Mouse (Mus musculus): ENCODE results near the gene Gm853. TPM values are rescaled to one million over a fixed set of nuclear protein-coding genes. Genes with fewer than 3 reads are reported as not detected.

The Gm853 gene
- polyA plus RNA-seq (2014; fragmentation: Nextera tagmentation; extraction: Ambion mirVana) = not detected in 2 replicates

GRCm38 (mm10) chr4:130222179-130222578 is at the start of gene Gm853:
Gm853 (minus strand) TSS chr4:130222401.
- WGBS = 58% methylated on average over 4 of the region's 4 CpGs
- Histone ChIP-seq H3K9ac (replicated peaks; ENCODE audit: low read length) (no peak within 1 kb of the TSS), H3K36me3 (ENCODE audit: control insufficient read depth, insufficient read depth, low read length) (no peaks in the 10 kb centered on the region), H3K4me3 (replicated peaks; ENCODE audit: low read depth, low read length) (no peak within 1 kb of the TSS), H3K9me3 (ENCODE audit: control insufficient read depth, low read length) (no peaks in the 10 kb centered on the region), H3K4me1 (ENCODE audit: control insufficient read depth, insufficient read depth, low read length) (no peaks in the 10 kb centered on the region), H3K4me2 (ENCODE audit: low read length) (no peak within 1 kb of the TSS), H3K27ac (replicated peaks; ENCODE audit: low read depth, low read length) (no peak within 1 kb of the TSS), H3K27me3 (ENCODE audit: control insufficient read depth, insufficient read depth, low read length) (no peaks in the 10 kb centered on the region)
- ATAC-seq (ENCODE audit: low FRiP score, low TSS enrichment) (no peak), DNase-seq (no peak)

- Histone ChIP-seq H3K27me3 (ENCODE audit: control insufficient read depth, insufficient read depth, low read length) (no peaks in the 10 kb centered on the region), H3K9me3 (ENCODE audit: control insufficient read depth, low read length) (no peaks in the 10 kb centered on the region), H3K36me3 (ENCODE audit: control insufficient read depth, insufficient read depth, low read length) (no peaks in the 10 kb centered on the region), H3K9ac (replicated peaks; ENCODE audit: low read length) (no peak overlapping the region), H3K4me2 (ENCODE audit: low read length) (no peak overlapping the region), H3K4me1 (ENCODE audit: control insufficient read depth, insufficient read depth, low read length) (peaks cover 23% of the 10 kb centered on the region), H3K4me3 (replicated peaks; ENCODE audit: low read depth, low read length) (no peak overlapping the region), H3K27ac (replicated peaks; ENCODE audit: low read depth, low read length) (no peak overlapping the region)
- DNase-seq (no peak), ATAC-seq (ENCODE audit: low FRiP score, low TSS enrichment) (no peak)
- WGBS = 89% methylated on average over 6 of the region's 6 CpGs
Observed at GRCm38 (mm10) chr4:130270611-130271347, 48.6 kb upstream of the Gm853 start.

- H3K4me2 ChIP-seq (ENCODE audit: low read length) = no peak overlapping the region
- H3K4me1 ChIP-seq (ENCODE audit: control insufficient read depth, insufficient read depth, low read length) = peaks cover 20% of the 10 kb centered on the region
- H3K36me3 ChIP-seq (ENCODE audit: control insufficient read depth, insufficient read depth, low read length) = no peaks in the 10 kb centered on the region
- no peaks in the 10 kb centered on the region for H3K9me3 ChIP-seq (ENCODE audit: control insufficient read depth, low read length)
- H3K27me3 ChIP-seq (ENCODE audit: control insufficient read depth, insufficient read depth, low read length) = no peaks in the 10 kb centered on the region
- no peak for ATAC-seq (ENCODE audit: low FRiP score, low TSS enrichment)
- WGBS = 88% methylated on average over 8 of the region's 8 CpGs
- DNase-seq = no peak
- H3K9ac ChIP-seq (replicated peaks; ENCODE audit: low read length) = no peak overlapping the region
- H3K4me3 ChIP-seq (replicated peaks; ENCODE audit: low read depth, low read length) = no peak overlapping the region
- no peak overlapping the region for H3K27ac ChIP-seq (replicated peaks; ENCODE audit: low read depth, low read length)
Observed at GRCm38 (mm10) chr4:130270089-130270488, 47.9 kb upstream of the Gm853 start.

GRCm38 (mm10) chr4:130268736-130269135 is 46.5 kb upstream of the Gm853 start:
- DNase-seq (no peak), ATAC-seq (ENCODE audit: low FRiP score, low TSS enrichment) (no peak)
- H3K4me3 ChIP-seq (replicated peaks; ENCODE audit: low read depth, low read length) = no peak overlapping the region
- no peak overlapping the region for H3K4me2 ChIP-seq (ENCODE audit: low read length)
- WGBS = 88% methylated on average over 10 of the region's 10 CpGs
- no peak overlapping the region for H3K9ac ChIP-seq (replicated peaks; ENCODE audit: low read length)
- H3K36me3 ChIP-seq (ENCODE audit: control insufficient read depth, insufficient read depth, low read length) = no peaks in the 10 kb centered on the region; the same call in 1 of the 2 replicates
- no peak overlapping the region for H3K27ac ChIP-seq (replicated peaks; ENCODE audit: low read depth, low read length)
- H3K9me3 ChIP-seq (ENCODE audit: control insufficient read depth, low read length) = no peaks in the 10 kb centered on the region
- H3K4me1 ChIP-seq (ENCODE audit: control insufficient read depth, insufficient read depth, low read length) = peaks cover 21% of the 10 kb centered on the region
- no peaks in the 10 kb centered on the region for H3K27me3 ChIP-seq (ENCODE audit: control insufficient read depth, insufficient read depth, low read length)

GRCm38 (mm10) chr4:130267069-130267468 is 44.9 kb upstream of the Gm853 start:
- 78% methylated on average over 7 of the region's 7 CpGs for WGBS
- Histone ChIP-seq H3K9ac (replicated peaks; ENCODE audit: low read length) (no peak overlapping the region), H3K9me3 (ENCODE audit: control insufficient read depth, low read length) (no peaks in the 10 kb centered on the region)

GRCm38 (mm10) chr4:130266601-130267000 is 44.4 kb upstream of the Gm853 start:
- ATAC-seq (ENCODE audit: low FRiP score, low TSS enrichment) (no peak), DNase-seq (no peak)
- Histone ChIP-seq H3K4me2 (ENCODE audit: low read length) (no peak overlapping the region), H3K4me3 (replicated peaks; ENCODE audit: low read depth, low read length) (no peak overlapping the region), H3K36me3 (ENCODE audit: control insufficient read depth, insufficient read depth, low read length) (peaks cover 16% of the 10 kb centered on the region), H3K27me3 (ENCODE audit: control insufficient read depth, insufficient read depth, low read length) (no peaks in the 10 kb centered on the region), H3K27ac (replicated peaks; ENCODE audit: low read depth, low read length) (no peak overlapping the region), H3K9me3 (ENCODE audit: control insufficient read depth, low read length) (no peaks in the 10 kb centered on the region), H3K4me1 (ENCODE audit: control insufficient read depth, insufficient read depth, low read length) (peaks cover 8% of the 10 kb centered on the region; the same call in 1 of the 2 replicates), H3K9ac (replicated peaks; ENCODE audit: low read length) (no peak overlapping the region)
- WGBS = 45% methylated on average over 9 of the region's 9 CpGs

More at GRCm38 (mm10) chr4:130267069-130267468, 44.9 kb upstream of the Gm853 start:
- peaks cover 8% of the 10 kb centered on the region; the same call in 1 of the 2 replicates for H3K4me1 ChIP-seq (ENCODE audit: control insufficient read depth, insufficient read depth, low read length)
- H3K4me2 ChIP-seq (ENCODE audit: low read length) = no peak overlapping the region
- DNase-seq (no peak), ATAC-seq (ENCODE audit: low FRiP score, low TSS enrichment) (no peak)
- peaks cover 11% of the 10 kb centered on the region for H3K36me3 ChIP-seq (ENCODE audit: control insufficient read depth, insufficient read depth, low read length)
- H3K27me3 ChIP-seq (ENCODE audit: control insufficient read depth, insufficient read depth, low read length) = no peaks in the 10 kb centered on the region
- no peak overlapping the region for H3K27ac ChIP-seq (replicated peaks; ENCODE audit: low read depth, low read length)
- H3K4me3 ChIP-seq (replicated peaks; ENCODE audit: low read depth, low read length) = no peak overlapping the region

- DNase-seq (peak; percentile 76), ATAC-seq (ENCODE audit: low FRiP score, low TSS enrichment) (no peak)
- Histone ChIP-seq H3K9me3 (ENCODE audit: control insufficient read depth, low read length) (no peaks in the 10 kb centered on the region), H3K36me3 (ENCODE audit: control insufficient read depth, insufficient read depth, low read length) (peaks cover 28% of the 10 kb centered on the region), H3K4me2 (ENCODE audit: low read length) (peak overlapping the region; percentile 19; the same call in 1 of the 2 replicates), H3K4me3 (replicated peaks; ENCODE audit: low read depth, low read length) (no peak overlapping the region), H3K9ac (replicated peaks; ENCODE audit: low read length) (peak overlapping the region; percentile 16; the same call in 1 of the 2 replicates), H3K27me3 (ENCODE audit: control insufficient read depth, insufficient read depth, low read length) (no peaks in the 10 kb centered on the region), H3K4me1 (ENCODE audit: control insufficient read depth, insufficient read depth, low read length) (peaks cover 8% of the 10 kb centered on the region; the same call in 1 of the 2 replicates), H3K27ac (replicated peaks; ENCODE audit: low read depth, low read length) (no peak overlapping the region)
- WGBS = 26% methylated on average over 24 of the region's 24 CpGs
Observed at GRCm38 (mm10) chr4:130264698-130265349, 42.6 kb upstream of the Gm853 start.

- peaks cover 35% of the 10 kb centered on the region for H3K36me3 ChIP-seq (ENCODE audit: control insufficient read depth, insufficient read depth, low read length)
- no peak overlapping the region for H3K4me3 ChIP-seq (replicated peaks; ENCODE audit: low read depth, low read length)
- H3K27me3 ChIP-seq (ENCODE audit: control insufficient read depth, insufficient read depth, low read length) = no peaks in the 10 kb centered on the region
- H3K4me1 ChIP-seq (ENCODE audit: control insufficient read depth, insufficient read depth, low read length) = peaks cover 8% of the 10 kb centered on the region; the same call in 1 of the 2 replicates
- ATAC-seq (ENCODE audit: low FRiP score, low TSS enrichment) = 0 out of 2 replicates have a peak, but pooled peaks have one; percentile 24
- peak overlapping the region; percentile 16; the same call in 1 of the 2 replicates for H3K9ac ChIP-seq (replicated peaks; ENCODE audit: low read length)
- WGBS = 11% methylated on average over 11 of the region's 11 CpGs
- no peak for DNase-seq
- no peaks in the 10 kb centered on the region for H3K9me3 ChIP-seq (ENCODE audit: control insufficient read depth, low read length)
- no peak overlapping the region for H3K4me2 ChIP-seq (ENCODE audit: low read length)
- H3K27ac ChIP-seq (replicated peaks; ENCODE audit: low read depth, low read length) = no peak overlapping the region
Observed at GRCm38 (mm10) chr4:130264131-130264530, 41.9 kb upstream of the Gm853 start.

All from midbrain, embryonic 14.5 days (tissue).